9 mouse cellular contexts compared by ENCODE assay signal in genomic region chr1:74025651-74026226, GRCm38 (mm10).
A peak's percentile ranks its signal among the peaks of the same experiment; 100 is the strongest.
DNase-seq lines count a peak whose midpoint lies in the region; ATAC-seq and TF ChIP-seq lines count a peak whose summit lies in the region.
"Had no signal": no experiment of that assay in that cellular context is flagged by ENCODE, and none has a peak within 500 bp of the region (broad histone marks: within the 10 kb centered on the region; RNA-seq: fewer than 3 reads in every experiment).

No protein-coding gene starts in this region.

- intact Hi-C loops in left cerebral cortex, postnatal 25 days (cut with DNase I): no loop called here

- peaks cover 51% of the 10 kb centered on the region for H3K4me1 ChIP-seq in embryonic fibroblast, embryonic 13.5 days (ENCODE audit: control insufficient read depth, insufficient read depth, low read length)
- peaks cover 29% of the 10 kb centered on the region for H3K4me1 ChIP-seq in liver, embryonic 15.5 days (replicated peaks)
- H3K4me1 ChIP-seq in forebrain, embryonic 11.5 days (replicated peaks; ENCODE audit: control insufficient read depth, insufficient read depth, low read length): 0 out of 2 replicates have a peak, but pooled peaks cover 2% of the 10 kb centered on the region

- H3K4me3 ChIP-seq in layer of hippocampus, adult 2 months: no peak overlapping the region
- no peak overlapping the region for H3K4me3 ChIP-seq in embryonic fibroblast, embryonic 13.5 days (ENCODE audit: insufficient read depth, low read length)
- H3K4me3 ChIP-seq in liver, embryonic 15.5 days (replicated peaks): no peak overlapping the region
- no peak overlapping the region for H3K4me3 ChIP-seq in forebrain, embryonic 11.5 days (ENCODE audit: low read depth, low read length)

- no peaks in the 10 kb centered on the region for H3K9me3 ChIP-seq in liver, embryonic 15.5 days (replicated peaks)
- H3K9me3 ChIP-seq in forebrain, embryonic 11.5 days (ENCODE audit: control insufficient read depth, low read length): no peaks in the 10 kb centered on the region

- H3K9ac ChIP-seq in liver, embryonic 15.5 days: no peak overlapping the region
- no peak overlapping the region for H3K9ac ChIP-seq in forebrain, embryonic 11.5 days (ENCODE audit: low read length)

- DNase-seq in embryo, embryonic 10.5 days (ENCODE audit: low spot score): peak; percentile 32
- DNase-seq in embryo, embryonic 10 days (ENCODE audit: low spot score): no peak
- no peak for DNase-seq in layer of hippocampus, adult 2 months (ENCODE audit: low spot score in 2 of 2)
- DNase-seq in layer of hippocampus, adult 18-20 months (ENCODE audit: low spot score in 2 of 2): no peak
- DNase-seq in left cerebral cortex, postnatal 25 days (ENCODE audit: low spot score in 2 of 2): no peak
- no peak for DNase-seq in forebrain, embryonic 11.5 days (ENCODE audit: low spot score)
- DNase-seq: gastrocnemius, postnatal 14 days had no signal

- H3K27ac ChIP-seq in layer of hippocampus, adult 2 months: peak overlapping the region; percentile 71; the same call in 1 of the 2 replicates
- H3K27ac ChIP-seq in embryonic fibroblast, embryonic 13.5 days (ENCODE audit: insufficient read depth, low read length): peak overlapping the region; percentile 78
- 0 out of 2 replicates have a peak overlapping the region, but pooled peaks have one; percentile 24 for H3K27ac ChIP-seq in liver, embryonic 15.5 days (replicated peaks)
- H3K27ac ChIP-seq in forebrain, embryonic 11.5 days (ENCODE audit: low read depth, low read length): no peak overlapping the region

- H3K27me3 ChIP-seq in liver, embryonic 15.5 days: peaks cover 6% of the 10 kb centered on the region; the same call in 1 of the 2 replicates
- no peaks in the 10 kb centered on the region for H3K27me3 ChIP-seq in forebrain, embryonic 11.5 days (ENCODE audit: control insufficient read depth, insufficient read depth, low read length)

- H3K36me3 ChIP-seq in liver, embryonic 15.5 days (replicated peaks): no peaks in the 10 kb centered on the region
- no peaks in the 10 kb centered on the region for H3K36me3 ChIP-seq in forebrain, embryonic 11.5 days (ENCODE audit: control insufficient read depth, insufficient read depth, low read length)

- no peak for TF ChIP-seq CTCF in layer of hippocampus, adult 2 months (conservative IDR thresholded peaks at IDR 0.05)
- no peak for TF ChIP-seq CTCF in embryonic fibroblast, embryonic 13.5 days (IDR thresholded peaks at IDR 0.05; ENCODE audit: borderline replicate concordance, insufficient read depth, low read length)

- ATAC-seq in liver, embryonic 15.5 days (ENCODE audit: insufficient read depth): no peak
- no peak for ATAC-seq in forebrain, embryonic 11.5 days (replicated peaks; ENCODE audit: low FRiP score)

- TF ChIP-seq POLR2A in embryonic fibroblast, embryonic 13.5 days (IDR thresholded peaks at IDR 0.05; ENCODE audit: low read depth, low read length): no peak

- no peak overlapping the region for H3K4me2 ChIP-seq in liver, embryonic 15.5 days
- no peak overlapping the region for H3K4me2 ChIP-seq in forebrain, embryonic 11.5 days (ENCODE audit: low read depth, low read length, severe bottlenecking)

- 24% methylated on average over 4 of the region's 4 CpGs for WGBS in liver, embryonic 15.5 days (ENCODE audit: insufficient replicate concordance)
- 49% methylated on average over 4 of the region's 4 CpGs for WGBS in forebrain, embryonic 11.5 days
